Mouse (Mus musculus): Measurements from ENCODE around the gene Cmss1.

Cmss1 gene

GRCm38 (mm10) chr16:57560185-57560584, 46.5 kb downstream of the Cmss1 start:
- CTCF ChIA-PET, result no interaction called here

- CTCF ChIA-PET, result no interaction called here
Measured at GRCm38 (mm10) chr16:57558258-57558657, 48.4 kb downstream of the Cmss1 start.

GRCm38 (mm10) chr16:57556244-57556643, 50.4 kb downstream of the Cmss1 start:
- CTCF ChIA-PET, result no interaction called here

- CTCF ChIA-PET, result no interaction called here
Measured at GRCm38 (mm10) chr16:57555667-57556066, 51.0 kb downstream of the Cmss1 start.

GRCm38 (mm10) chr16:57554886-57555400, 51.7 kb downstream of the Cmss1 start:
- CTCF ChIA-PET, result interaction anchor here (0.7 kb wide), 2 partner anchors 112 to 174 kb away, joined by 3 to 4 read pairs; no protein-coding TSS in a partner anchor

- CTCF ChIA-PET, result interaction anchor here (0.6 kb wide), 1 partner anchor 28 kb away, joined by 3 read pairs; no protein-coding TSS in a partner anchor
Measured at GRCm38 (mm10) chr16:57553235-57553634, 53.4 kb downstream of the Cmss1 start.

GRCm38 (mm10) chr16:57552709-57553108, 54.0 kb downstream of the Cmss1 start:
- CTCF ChIA-PET, result interaction anchor here (0.6 kb wide), 2 partner anchors 29 to 173 kb away, joined by 3 read pairs; no protein-coding TSS in a partner anchor

GRCm38 (mm10) chr16:57551617-57552016, 55.0 kb downstream of the Cmss1 start:
- CTCF ChIA-PET, result interaction anchor here (0.6 kb wide), 1 partner anchor 23 kb away, joined by 3 read pairs; no protein-coding TSS in a partner anchor

GRCm38 (mm10) chr16:57550817-57551216, 55.8 kb downstream of the Cmss1 start:
- CTCF ChIA-PET, result no interaction called here

- CTCF ChIA-PET, result interaction anchor here (0.6 kb wide), 2 partner anchors 11 to 27 kb away, joined by 3 to 5 read pairs; no protein-coding TSS in a partner anchor
Measured at GRCm38 (mm10) chr16:57550088-57550487, 56.6 kb downstream of the Cmss1 start.

- CTCF ChIA-PET, result interaction anchor here (0.5 to 0.7 kb wide), 5 partner anchors 10 to 1545 kb away, joined by 3 to 5 read pairs (median 3); no protein-coding TSS in a partner anchor
Measured at GRCm38 (mm10) chr16:57549061-57550037, 57.3 kb downstream of the Cmss1 start.

- CTCF ChIA-PET, result interaction anchor here (0.6 kb wide), 1 partner anchor 79 kb away, joined by 3 read pairs; no protein-coding TSS in a partner anchor
Measured at GRCm38 (mm10) chr16:57548608-57549007, 58.1 kb downstream of the Cmss1 start.

- CTCF ChIA-PET, result interaction anchor here (1.7 kb wide), 1 partner anchor 76 kb away, joined by 5 read pairs; no protein-coding TSS in a partner anchor
Measured at GRCm38 (mm10) chr16:57546355-57546754, 60.3 kb downstream of the Cmss1 start.

GRCm38 (mm10) chr16:57544441-57544840, 62.2 kb downstream of the Cmss1 start:
- CTCF ChIA-PET, result no interaction called here

GRCm38 (mm10) chr16:57543243-57543642, 63.4 kb downstream of the Cmss1 start:
- CTCF ChIA-PET, result interaction anchor here (0.6 kb wide), 1 partner anchor 140 kb away, joined by 3 read pairs; no protein-coding TSS in a partner anchor

GRCm38 (mm10) chr16:57536511-57536910, 70.2 kb downstream of the Cmss1 start:
- CTCF ChIA-PET, result no interaction called here

- CTCF ChIA-PET, result no interaction called here
Measured at GRCm38 (mm10) chr16:57534811-57535210, 71.9 kb downstream of the Cmss1 start.

- CTCF ChIA-PET, result no interaction called here
Measured at GRCm38 (mm10) chr16:57534365-57534764, 72.3 kb downstream of the Cmss1 start.

- CTCF ChIA-PET, result no interaction called here
Measured at GRCm38 (mm10) chr16:57532081-57532493, 74.6 kb downstream of the Cmss1 start.

GRCm38 (mm10) chr16:57530547-57530946, 76.1 kb downstream of the Cmss1 start:
- CTCF ChIA-PET, result no interaction called here

GRCm38 (mm10) chr16:57528457-57528856, 78.2 kb downstream of the Cmss1 start:
- CTCF ChIA-PET, result no interaction called here

GRCm38 (mm10) chr16:57526893-57527292, 79.8 kb downstream of the Cmss1 start:
- CTCF ChIA-PET, result no interaction called here

Data from spleen, embryonic (tissue).